20 mouse cellular contexts compared by ENCODE assay signal in genomic region chr15:78681301-78681700, GRCm38 (mm10). TPM values are rescaled to one million over a fixed set of nuclear protein-coding genes. Genes with fewer than 3 reads are reported as not detected.
DNase-seq lines count a peak whose midpoint lies in the region; ATAC-seq and TF ChIP-seq lines count a peak whose summit lies in the region.
"Had no signal": no experiment of that assay in that cellular context is flagged by ENCODE, and none has a peak within 500 bp of the region (broad histone marks: within the 10 kb centered on the region; RNA-seq: fewer than 3 reads in every experiment).

No protein-coding gene starts in this region.

- H3K4me2 ChIP-seq in forebrain, embryonic 12.5 days = no peak overlapping the region
- no peak overlapping the region for H3K4me2 ChIP-seq in forebrain, embryonic 11.5 days (ENCODE audit: low read depth, low read length, severe bottlenecking)
- no peak overlapping the region for H3K4me2 ChIP-seq in hindbrain, embryonic 12.5 days (replicated peaks)
- no peak overlapping the region for H3K4me2 ChIP-seq in heart, embryonic 12.5 days
- H3K4me2 ChIP-seq: embryonic facial prominence, embryonic 15.5 days; heart, embryonic 15.5 days; liver, embryonic 13.5 days; stomach, embryonic 15.5 days had no signal

- H3K4me3 ChIP-seq in forebrain, embryonic 12.5 days (replicated peaks) = no peak overlapping the region
- H3K4me3 ChIP-seq in forebrain, embryonic 11.5 days (ENCODE audit: low read depth, low read length) = no peak overlapping the region
- H3K4me3 ChIP-seq in layer of hippocampus, adult 2 months = no peak overlapping the region
- no peak overlapping the region for H3K4me3 ChIP-seq in hindbrain, embryonic 12.5 days
- no peak overlapping the region for H3K4me3 ChIP-seq in heart, embryonic 12.5 days
- H3K4me3 ChIP-seq: embryonic facial prominence, embryonic 15.5 days; heart, embryonic 15.5 days; liver, embryonic 13.5 days; megakaryocyte, embryonic 14.5 days; stomach, embryonic 15.5 days had no signal

- H3K4me1 ChIP-seq in forebrain, embryonic 12.5 days = peaks cover 66% of the 10 kb centered on the region
- H3K4me1 ChIP-seq in forebrain, embryonic 11.5 days (replicated peaks; ENCODE audit: control insufficient read depth, insufficient read depth, low read length) = peaks cover 16% of the 10 kb centered on the region
- H3K4me1 ChIP-seq in hindbrain, embryonic 12.5 days = peaks cover 72% of the 10 kb centered on the region
- H3K4me1 ChIP-seq in heart, embryonic 12.5 days (replicated peaks) = peaks cover 21% of the 10 kb centered on the region
- H3K4me1 ChIP-seq: liver, embryonic 13.5 days had no signal

- no peak for DNase-seq in forebrain, embryonic 11.5 days (ENCODE audit: low spot score)
- DNase-seq in layer of hippocampus, adult 2 months (ENCODE audit: low spot score in 2 of 2) = no peak
- DNase-seq in layer of hippocampus, adult 18-20 months (ENCODE audit: low spot score in 2 of 2) = no peak
- DNase-seq in MN1 (ENCODE audit: low spot score) = peak; percentile 79
- no peak for DNase-seq in Muller cell, postnatal 12 days (ENCODE audit: inconsistent ontology term)
- DNase-seq: B cell, adult 2 months; cerebellum, adult 18-20 months; heart, adult 11 months; kidney, adult 8-10 months; liver, embryonic 13.5 days; spleen, adult 18-20 months; thymus, postnatal 14 days had no signal

- H3K36me3 ChIP-seq in forebrain, embryonic 12.5 days (replicated peaks) = no peaks in the 10 kb centered on the region
- no peaks in the 10 kb centered on the region for H3K36me3 ChIP-seq in forebrain, embryonic 11.5 days (ENCODE audit: control insufficient read depth, insufficient read depth, low read length)
- no peaks in the 10 kb centered on the region for H3K36me3 ChIP-seq in hindbrain, embryonic 12.5 days
- no peaks in the 10 kb centered on the region for H3K36me3 ChIP-seq in heart, embryonic 12.5 days
- H3K36me3 ChIP-seq: embryonic facial prominence, embryonic 15.5 days; heart, embryonic 15.5 days; liver, embryonic 13.5 days; stomach, embryonic 15.5 days had no signal

- WGBS in forebrain, embryonic 12.5 days = 87% methylated on average over 8 of the region's 8 CpGs
- 84% methylated on average over 8 of the region's 8 CpGs for WGBS in forebrain, embryonic 11.5 days
- WGBS in hindbrain, embryonic 12.5 days = 79% methylated on average over 8 of the region's 8 CpGs
- 65% methylated on average over 8 of the region's 8 CpGs for WGBS in heart, embryonic 12.5 days

- 0 out of 2 replicates have a peak overlapping the region, but pooled peaks have one; percentile 13 for H3K27ac ChIP-seq in forebrain, embryonic 12.5 days
- no peak overlapping the region for H3K27ac ChIP-seq in forebrain, embryonic 11.5 days (ENCODE audit: low read depth, low read length)
- peak overlapping the region; percentile 92 for H3K27ac ChIP-seq in layer of hippocampus, adult 2 months
- peak overlapping the region; percentile 69 for H3K27ac ChIP-seq in hindbrain, embryonic 12.5 days
- H3K27ac ChIP-seq in heart, embryonic 12.5 days (ENCODE audit: poor library complexity, severe bottlenecking) = no peak overlapping the region
- H3K27ac ChIP-seq: embryonic facial prominence, embryonic 15.5 days; heart, embryonic 15.5 days; liver, embryonic 13.5 days; stomach, embryonic 15.5 days had no signal

- peaks cover 44% of the 10 kb centered on the region; the same call in 1 of the 2 replicates for H3K27me3 ChIP-seq in forebrain, embryonic 12.5 days
- H3K27me3 ChIP-seq in forebrain, embryonic 11.5 days (ENCODE audit: control insufficient read depth, insufficient read depth, low read length) = no peaks in the 10 kb centered on the region
- H3K27me3 ChIP-seq in hindbrain, embryonic 12.5 days = peaks cover 9% of the 10 kb centered on the region; the same call in 1 of the 2 replicates
- H3K27me3 ChIP-seq in heart, embryonic 12.5 days (replicated peaks) = peaks cover 79% of the 10 kb centered on the region
- H3K27me3 ChIP-seq: stomach, embryonic 15.5 days had no signal

- no peak for ATAC-seq in forebrain, embryonic 12.5 days (ENCODE audit: low FRiP score)
- ATAC-seq in forebrain, embryonic 11.5 days (replicated peaks; ENCODE audit: low FRiP score) = no peak
- no peak for ATAC-seq in hindbrain, embryonic 12.5 days (ENCODE audit: low FRiP score)
- no peak for ATAC-seq in heart, embryonic 12.5 days (ENCODE audit: insufficient number of reproducible peaks, low FRiP score)
- ATAC-seq: lung, postnatal 0 days had no signal

- H3K9ac ChIP-seq in forebrain, embryonic 12.5 days = 0 out of 2 replicates have a peak overlapping the region, but pooled peaks have one; percentile 25
- H3K9ac ChIP-seq in forebrain, embryonic 11.5 days (ENCODE audit: low read length) = no peak overlapping the region
- no peak overlapping the region for H3K9ac ChIP-seq in hindbrain, embryonic 12.5 days
- no peak overlapping the region for H3K9ac ChIP-seq in heart, embryonic 12.5 days
- H3K9ac ChIP-seq: embryonic facial prominence, embryonic 15.5 days; heart, embryonic 15.5 days; liver, embryonic 13.5 days; stomach, embryonic 15.5 days had no signal

- TF ChIP-seq CTCF in layer of hippocampus, adult 2 months (conservative IDR thresholded peaks at IDR 0.05) = no peak

- H3K9me3 ChIP-seq in forebrain, embryonic 12.5 days = no peaks in the 10 kb centered on the region
- no peaks in the 10 kb centered on the region for H3K9me3 ChIP-seq in forebrain, embryonic 11.5 days (ENCODE audit: control insufficient read depth, low read length)
- H3K9me3 ChIP-seq in hindbrain, embryonic 12.5 days (replicated peaks) = no peaks in the 10 kb centered on the region
- no peaks in the 10 kb centered on the region for H3K9me3 ChIP-seq in heart, embryonic 12.5 days (replicated peaks)
- H3K9me3 ChIP-seq: embryonic facial prominence, embryonic 15.5 days; heart, embryonic 15.5 days; liver, embryonic 13.5 days; megakaryocyte, embryonic 14.5 days; stomach, embryonic 15.5 days had no signal

RNA-seq across cellular contexts. Expression of gene Elfn2, which starts 37.3 kb away (rescaled TPM):
- 1.2 TPM in 2 replicates for polyA plus RNA-seq in forebrain, embryonic 12.5 days (2016; fragmentation: Nextera tagmentation; extraction: Ambion mirVana)
- 0.08 and 0.20 TPM in 2 replicates for polyA plus RNA-seq in forebrain, embryonic 11.5 days (2014; fragmentation: Nextera tagmentation; extraction: Ambion mirVana)
- 100 to 1,000 TPM; 202 to 204 TPM for total RNA-seq in layer of hippocampus, adult 2 months (2021)
- total RNA-seq in layer of hippocampus, adult 18-20 months (2021) = 100 to 1,000 TPM; 206 to 214 TPM
- polyA plus RNA-seq in hindbrain, embryonic 12.5 days (2016; fragmentation: Nextera tagmentation; extraction: Ambion mirVana) = 2.4 and 2.5 TPM in 2 replicates
- polyA plus RNA-seq in heart, embryonic 12.5 days (2016; fragmentation: Nextera tagmentation; extraction: Ambion mirVana) = not detected in 2 replicates

Comparison
In these comparisons a context has a peak if more than half of its experiments do, and no peak if none do; other contexts are left out.
1. H3K27ac ChIP-seq: peak in forebrain, embryonic 12.5 days (single experiment), layer of hippocampus, adult 2 months (single experiment) and hindbrain, embryonic 12.5 days (single experiment); none in forebrain, embryonic 11.5 days (single experiment) and heart, embryonic 12.5 days (single experiment).